Mouse (Mus musculus) limb, embryonic 15.5 days (tissue): Measurements from ENCODE around the gene Iscu. TPM values are rescaled to one million over a fixed set of nuclear protein-coding genes. Genes with fewer than 3 reads are reported as not detected.

Source experiments
- polyA plus RNA-seq: library from polyadenylated mRNA; unstranded; fragments of >200 nt; fragmentation: Nextera tagmentation; extraction: Ambion mirVana; gene quantifications from 2 replicates; pipeline ENCODE4 v1.2.1, GENCODE M21; 2015

The Iscu gene
- polyA plus RNA-seq, 1 experiment from 2014 or later = 91.0 TPM

Other genes with a start within 250 kb of the Iscu start
- 10.4 and 12.0 TPM in 2 replicates for gene Cmklr1, start 122.3 kb upstream of the Iscu start, polyA plus RNA-seq
- not detected in 2 replicates for gene 1700069L16Rik, start 48.0 kb upstream of the Iscu start, polyA plus RNA-seq
- gene Ficd, start 36.9 kb upstream of the Iscu start, polyA plus RNA-seq = 9.0 and 9.3 TPM in 2 replicates
- gene Sart3, start 238 bp upstream of the Iscu start, polyA plus RNA-seq = 38.4 and 45.9 TPM in 2 replicates
- 202 and 204 TPM in 2 replicates for gene Tmem119, start 27.8 kb downstream of the Iscu start, polyA plus RNA-seq
- 5.5 and 8.3 TPM in 2 replicates for gene Selplg, start 59.9 kb downstream of the Iscu start, polyA plus RNA-seq
- 98.4 and 105 TPM in 2 replicates for gene Coro1c, start 136.0 kb downstream of the Iscu start, polyA plus RNA-seq
- 10.3 and 13.2 TPM in 2 replicates for gene Ssh1, start 221.1 kb downstream of the Iscu start, polyA plus RNA-seq
- gene Dao, start 231.0 kb downstream of the Iscu start, polyA plus RNA-seq = not detected in 2 replicates